Mouse (Mus musculus) embryonic facial prominence, embryonic 15.5 days (tissue): Measurements from ENCODE around the gene 9930021J03Rik. TPM values are rescaled to one million over a fixed set of nuclear protein-coding genes. Genes with fewer than 3 reads are reported as not detected.

Experiments used
- ATAC-seq: fragments of 200-750 bp; cut with Nextera tagmentation; 2 replicates; pipeline ENCODE4 v1.8.0; 2017; ENCODE audit warnings: low read depth, moderate TSS enrichment; ENCODE audit not compliant: insufficient number of reproducible peaks, low FRiP score, low TSS enrichment
- H3K27ac ChIP-seq: fragments of 300-500 bp; sonication (generic); replicated peaks from 2 replicates; pipeline ENCODE4 v1.5.1; 2015; ENCODE audit warnings: mild to moderate bottlenecking, inconsistent platforms
- H3K27me3 ChIP-seq: fragments of 300-500 bp; sonication (generic); 2 replicates; pipeline ENCODE4 v1.6.1; 2015; ENCODE audit warnings: inconsistent platforms
- H3K36me3 ChIP-seq: fragments of 300-500 bp; sonication (generic); 2 replicates; pipeline ENCODE4 v1.6.1; 2015; ENCODE audit warnings: mild to moderate bottlenecking, inconsistent platforms
- H3K4me1 ChIP-seq: fragments of 300-500 bp; sonication (generic); 2 replicates; pipeline ENCODE4 v1.6.1; 2015; ENCODE audit warnings: inconsistent platforms
- H3K4me2 ChIP-seq: fragments of 300-500 bp; sonication (generic); replicated peaks from 2 replicates; pipeline ENCODE4 v1.6.1; 2015; ENCODE audit warnings: mild to moderate bottlenecking, inconsistent platforms
- H3K4me3 ChIP-seq: fragments of 300-500 bp; sonication (generic); replicated peaks from 2 replicates; pipeline ENCODE4 v1.5.1; 2015; ENCODE audit warnings: mild to moderate bottlenecking, inconsistent platforms
- H3K9ac ChIP-seq: fragments of 300-500 bp; sonication (generic); 2 replicates; pipeline ENCODE4 v1.6.1; 2015; ENCODE audit warnings: inconsistent platforms
- H3K9me3 ChIP-seq: fragments of 300-500 bp; sonication (generic); replicated peaks from 2 replicates; pipeline ENCODE4 v1.6.1; 2016; ENCODE audit warnings: inconsistent platforms
- WGBS: fragments of 180-500 bp; shearing (Covaris S2); methylation state at CpG from one replicate; pipeline ENCODE4 v1.1.7; 2015; 5-methylcytosine and 5-hydroxymethylcytosine counted together
- polyA plus RNA-seq: library from polyadenylated mRNA; unstranded; fragments of >200 nt; fragmentation: Nextera tagmentation; extraction: Ambion mirVana; gene quantifications from 2 replicates; pipeline ENCODE4 v1.2.1, GENCODE M21; 2015

9930021J03Rik gene
- polyA plus RNA-seq, 1 experiment from 2014 or later, result 5.6 TPM

GRCm38 (mm10) chr19:29683844-29684540 is 121.8 kb downstream of the 9930021J03Rik start:
- H3K4me1 ChIP-seq, result no peaks in the 10 kb centered on the region
- no peaks in the 10 kb centered on the region for H3K27me3 ChIP-seq
- H3K4me2 ChIP-seq, result no peak overlapping the region; the same call in 1 of the 2 replicates
- no peak overlapping the region for H3K27ac ChIP-seq
- no peak for ATAC-seq
- H3K4me3 ChIP-seq, result no peak overlapping the region
- H3K9ac ChIP-seq, result no peak overlapping the region
- no peaks in the 10 kb centered on the region; the same call in 1 of the 2 replicates for H3K9me3 ChIP-seq
- no peaks in the 10 kb centered on the region for H3K36me3 ChIP-seq
- WGBS, result 46% methylated on average over 16 of the region's 16 CpGs

DNA sequence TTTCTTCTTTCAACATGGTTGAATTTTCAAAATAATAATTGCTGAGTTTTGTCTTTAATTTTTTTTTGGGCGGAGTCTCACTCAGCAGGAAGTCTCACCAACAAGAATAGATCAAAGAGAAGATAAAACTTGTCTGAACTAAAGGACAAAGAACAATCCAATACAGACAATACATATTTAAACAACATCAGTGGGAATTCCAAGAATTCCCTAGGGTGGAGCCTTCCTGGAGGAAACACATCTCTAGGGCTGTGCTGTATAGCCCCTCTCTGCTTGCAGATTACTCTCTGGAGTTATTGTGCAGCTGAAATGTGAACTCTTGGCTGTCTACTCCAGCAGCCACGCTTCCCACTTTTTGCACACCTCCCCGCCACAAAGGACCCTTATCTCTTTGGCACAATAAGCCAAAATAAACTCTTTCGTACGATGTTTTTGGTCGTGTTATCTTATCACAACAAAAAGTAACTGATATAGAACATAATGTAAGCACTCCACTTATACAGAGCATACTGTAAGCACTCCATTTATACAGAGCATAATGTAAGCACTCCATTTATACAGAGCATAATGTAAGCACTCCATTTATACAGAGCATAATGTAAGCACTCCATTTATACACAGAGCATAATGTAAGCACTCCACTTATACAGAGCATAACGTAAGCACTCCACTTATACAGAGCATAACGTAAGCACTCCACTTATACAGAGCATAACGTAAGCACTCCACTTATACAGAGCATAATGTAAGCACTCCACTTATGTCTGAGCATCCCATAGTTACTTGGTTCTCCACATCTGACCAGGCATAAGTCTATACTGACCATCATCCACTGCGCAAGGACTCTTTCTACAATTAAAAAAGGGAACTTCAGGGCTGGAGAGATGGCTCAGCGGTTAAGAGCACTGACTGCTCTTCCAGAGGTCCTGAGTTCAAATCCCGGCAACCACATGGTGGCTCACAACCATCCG is 125.3 kb downstream of the 9930021J03Rik start:
- H3K27ac ChIP-seq, result no peak overlapping the region
- ATAC-seq, result no peak
- no peaks in the 10 kb centered on the region for H3K4me1 ChIP-seq
- 82% methylated on average over 13 of the region's 13 CpGs for WGBS
- no peak overlapping the region for H3K4me3 ChIP-seq
- no peak overlapping the region for H3K9ac ChIP-seq
- no peaks in the 10 kb centered on the region for H3K27me3 ChIP-seq
- no peaks in the 10 kb centered on the region; the same call in 1 of the 2 replicates for H3K9me3 ChIP-seq
- H3K4me2 ChIP-seq, result no peak overlapping the region
- H3K36me3 ChIP-seq, result no peaks in the 10 kb centered on the region

DNA sequence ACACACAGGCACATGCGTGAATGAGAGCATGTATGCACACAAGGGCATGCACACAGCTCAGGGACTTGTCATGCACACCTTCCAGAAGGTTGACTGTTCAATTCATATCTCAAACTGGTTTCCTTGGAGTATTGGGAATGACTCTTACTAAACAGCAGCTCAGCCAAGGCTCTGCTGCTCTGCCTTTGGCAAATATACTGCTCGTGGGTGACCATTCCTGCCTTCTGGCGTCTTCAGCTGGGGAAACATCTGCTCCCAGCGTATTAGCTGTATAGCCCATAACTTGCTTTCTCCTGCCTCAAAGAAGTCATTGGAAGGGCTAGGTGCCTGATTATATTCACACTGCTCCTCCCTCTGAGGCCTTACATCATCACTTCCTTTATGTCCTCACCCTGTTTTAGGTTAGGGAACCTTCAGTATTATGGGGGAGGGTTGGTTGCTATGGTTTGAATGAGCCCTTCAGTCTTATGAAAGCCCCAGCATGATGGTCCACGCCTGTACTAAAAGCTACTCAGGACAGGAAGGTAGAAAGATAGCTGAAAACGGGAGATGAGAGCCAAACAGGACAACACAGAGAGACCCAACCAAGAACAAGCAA is 127.5 kb downstream of the 9930021J03Rik start:
- Histone ChIP-seq H3K27ac (no peak overlapping the region), H3K9me3 (no peaks in the 10 kb centered on the region), H3K27me3 (no peaks in the 10 kb centered on the region), H3K36me3 (no peaks in the 10 kb centered on the region), H3K4me3 (no peak overlapping the region), H3K4me1 (no peaks in the 10 kb centered on the region), H3K4me2 (no peak overlapping the region), H3K9ac (no peak overlapping the region)
- ATAC-seq, result no peak
- 83% methylated on average over 6 of the region's 6 CpGs for WGBS

DNA sequence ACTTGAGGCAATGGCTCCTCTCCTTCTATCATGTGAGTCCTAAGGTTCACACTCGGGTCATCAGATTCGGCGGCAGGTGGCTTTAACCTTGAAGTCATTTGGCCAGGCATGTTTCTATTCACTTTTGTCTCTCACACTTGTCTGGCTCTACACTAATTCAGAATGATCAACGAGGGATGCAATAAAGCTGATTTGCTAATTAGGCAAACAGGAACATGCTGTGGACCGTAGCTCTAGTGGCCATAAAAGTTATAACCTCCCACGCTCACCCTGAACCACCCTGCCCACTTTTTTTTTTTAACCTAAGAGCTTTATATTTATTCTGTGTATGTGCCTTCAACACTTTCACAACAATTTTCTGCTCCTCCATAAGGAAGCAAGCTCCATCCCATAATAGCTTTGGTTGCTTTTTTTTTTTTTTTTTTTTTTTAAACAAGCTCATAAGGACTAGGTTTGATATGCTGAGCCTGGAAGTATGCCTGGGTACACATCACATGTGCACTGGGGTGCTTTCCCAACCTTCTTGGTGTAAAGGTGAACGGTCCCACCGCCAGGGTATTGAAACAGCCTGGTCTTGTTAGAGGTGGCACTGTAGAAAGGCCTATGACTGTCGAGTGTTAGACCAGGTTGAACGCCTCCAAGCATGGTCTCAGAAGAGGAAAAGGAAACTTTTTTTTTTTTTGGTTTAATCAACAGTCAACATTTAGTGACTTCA is 129.2 kb downstream of the 9930021J03Rik start:
- no peak for ATAC-seq
- H3K36me3 ChIP-seq, result no peaks in the 10 kb centered on the region
- no peak overlapping the region for H3K4me2 ChIP-seq
- 86% methylated on average over 10 of the region's 10 CpGs for WGBS
- no peaks in the 10 kb centered on the region for H3K4me1 ChIP-seq
- no peaks in the 10 kb centered on the region for H3K27me3 ChIP-seq
- H3K27ac ChIP-seq, result no peak overlapping the region
- no peak overlapping the region for H3K9ac ChIP-seq
- H3K9me3 ChIP-seq, result no peaks in the 10 kb centered on the region
- H3K4me3 ChIP-seq, result no peak overlapping the region

DNA sequence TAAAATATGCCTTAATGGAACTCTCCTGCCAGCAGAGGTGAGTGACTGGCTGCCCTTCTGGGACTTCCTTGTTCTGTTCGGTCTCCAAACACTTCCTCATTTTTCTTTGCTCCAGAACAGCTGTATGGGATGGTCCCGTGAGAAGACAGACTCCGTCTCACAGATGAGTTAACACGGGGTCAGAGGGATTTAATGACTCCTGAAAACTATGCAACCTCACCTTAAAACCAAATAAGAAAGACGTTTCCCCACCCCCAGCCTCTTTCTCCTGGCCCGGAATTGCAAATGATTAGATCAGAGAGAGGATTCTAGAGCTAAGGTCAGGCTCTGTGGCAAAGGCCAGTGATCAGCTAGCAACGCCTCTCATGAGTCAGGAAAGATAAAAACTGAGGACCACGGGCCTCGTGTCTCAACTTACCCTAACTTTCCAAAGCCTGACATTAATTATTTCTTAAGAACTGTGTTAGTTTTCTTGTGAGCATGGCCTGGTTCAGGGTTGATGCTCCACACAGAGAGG is 130.2 kb downstream of the 9930021J03Rik start:
- Histone ChIP-seq H3K9ac (no peak overlapping the region), H3K27ac (no peak overlapping the region), H3K9me3 (no peaks in the 10 kb centered on the region), H3K4me2 (no peak overlapping the region), H3K36me3 (no peaks in the 10 kb centered on the region), H3K4me3 (no peak overlapping the region), H3K27me3 (no peaks in the 10 kb centered on the region), H3K4me1 (no peaks in the 10 kb centered on the region)
- WGBS, result 45% methylated on average over 9 of the region's 9 CpGs
- ATAC-seq, result no peak

GRCm38 (mm10) chr19:29674946-29675345 is 130.8 kb downstream of the 9930021J03Rik start:
- WGBS, result 91% methylated on average over 7 of the region's 7 CpGs
- Histone ChIP-seq H3K36me3 (no peaks in the 10 kb centered on the region), H3K9ac (no peak overlapping the region), H3K27ac (no peak overlapping the region), H3K4me1 (no peaks in the 10 kb centered on the region), H3K27me3 (no peaks in the 10 kb centered on the region), H3K4me2 (no peak overlapping the region), H3K4me3 (no peak overlapping the region), H3K9me3 (no peaks in the 10 kb centered on the region)
- ATAC-seq, result no peak

GRCm38 (mm10) chr19:29672660-29673059 is 133.1 kb downstream of the 9930021J03Rik start:
- no peak for ATAC-seq
- Histone ChIP-seq H3K27ac (no peak overlapping the region), H3K9me3 (no peaks in the 10 kb centered on the region), H3K4me1 (no peaks in the 10 kb centered on the region), H3K36me3 (no peaks in the 10 kb centered on the region), H3K4me2 (no peak overlapping the region), H3K9ac (no peak overlapping the region), H3K4me3 (no peak overlapping the region), H3K27me3 (no peaks in the 10 kb centered on the region)
- WGBS, result 94% methylated on average over 13 of the region's 13 CpGs

GRCm38 (mm10) chr19:29671160-29671559 is 134.6 kb downstream of the 9930021J03Rik start:
- H3K27me3 ChIP-seq, result no peaks in the 10 kb centered on the region
- H3K9ac ChIP-seq, result no peak overlapping the region
- H3K27ac ChIP-seq, result no peak overlapping the region
- no peaks in the 10 kb centered on the region for H3K4me1 ChIP-seq
- no peaks in the 10 kb centered on the region for H3K36me3 ChIP-seq
- WGBS, result 69% methylated on average over 2 of the region's 2 CpGs
- H3K4me3 ChIP-seq, result no peak overlapping the region
- H3K4me2 ChIP-seq, result no peak overlapping the region
- no peaks in the 10 kb centered on the region for H3K9me3 ChIP-seq
- no peak for ATAC-seq

- Histone ChIP-seq H3K27me3 (no peaks in the 10 kb centered on the region), H3K4me2 (no peak overlapping the region), H3K9ac (no peak overlapping the region), H3K27ac (no peak overlapping the region), H3K9me3 (no peaks in the 10 kb centered on the region), H3K36me3 (no peaks in the 10 kb centered on the region), H3K4me3 (no peak overlapping the region), H3K4me1 (no peaks in the 10 kb centered on the region)
- ATAC-seq, result no peak
- 88% methylated on average over 6 of the region's 6 CpGs for WGBS
These were observed 135.5 kb downstream of the 9930021J03Rik start for GRCm38 (mm10) chr19:29670247-29670646.

- Histone ChIP-seq H3K27me3 (no peaks in the 10 kb centered on the region), H3K4me2 (no peak overlapping the region), H3K9ac (no peak overlapping the region), H3K27ac (no peak overlapping the region), H3K36me3 (no peaks in the 10 kb centered on the region), H3K9me3 (no peaks in the 10 kb centered on the region), H3K4me1 (no peaks in the 10 kb centered on the region), H3K4me3 (no peak overlapping the region)
- WGBS, result 92% methylated on average over 7 of the region's 7 CpGs
- ATAC-seq, result no peak
These were observed 137.7 kb downstream of the 9930021J03Rik start for GRCm38 (mm10) chr19:29668135-29668534.
